Mouse (Mus musculus): ENCODE results near the gene Plppr2. TPM values are rescaled to one million over a fixed set of nuclear protein-coding genes. Genes with fewer than 3 reads are reported as not detected.
A peak's percentile ranks its signal among the peaks of the same experiment; 100 is the strongest.

The Plppr2 gene
- 19.1 and 22.2 TPM in 2 replicates for polyA plus RNA-seq (2014; fragmentation: Nextera tagmentation; extraction: Ambion mirVana)

DNA sequence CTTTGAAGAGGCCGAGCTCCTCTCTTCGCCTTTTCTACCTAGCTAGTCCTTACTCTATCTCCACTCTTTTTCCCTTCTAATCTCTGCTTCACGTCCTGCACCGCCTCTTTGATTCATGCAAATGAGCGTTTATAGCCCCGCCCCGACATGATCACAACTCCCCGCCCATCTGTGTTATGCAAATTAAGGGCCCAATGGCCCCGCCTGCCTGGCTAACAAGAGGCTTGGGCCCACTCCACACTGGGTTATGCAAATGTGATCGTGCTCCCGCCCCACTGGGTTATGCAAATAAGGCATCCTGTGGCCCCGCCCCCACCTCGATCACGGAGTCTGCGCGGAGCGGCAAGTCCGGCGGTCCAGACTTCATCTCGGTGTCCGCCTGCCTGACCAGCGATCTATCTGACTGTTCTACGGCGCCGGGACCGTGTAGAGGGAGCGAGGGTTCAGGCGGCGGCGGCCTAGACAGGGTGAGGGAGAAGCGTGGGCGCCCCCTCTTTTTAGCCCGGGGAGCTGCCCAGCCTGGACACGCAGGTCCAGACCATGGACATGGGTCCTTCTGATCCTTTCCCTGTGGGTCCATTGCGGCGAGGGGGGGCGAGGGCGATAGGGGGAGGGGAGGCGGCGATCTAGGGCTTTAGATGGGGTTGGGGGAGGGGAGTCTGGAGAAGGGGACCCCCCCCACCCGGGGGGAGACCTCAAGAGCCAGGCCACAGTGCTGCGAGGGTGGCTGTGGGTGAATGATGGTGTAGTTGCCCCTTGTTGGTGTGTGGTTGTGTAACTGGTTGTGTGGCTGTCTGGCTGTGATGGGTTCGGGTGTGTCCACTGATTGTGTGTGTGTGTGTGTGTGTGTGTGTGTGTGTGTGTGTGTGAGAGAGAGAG lies at the start of gene Plppr2:
Gene Plppr2 (plus strand): TSS at position 342 of the 879 bp plus-strand sequence.
- 3% methylated on average over 39 of the region's 43 CpGs for WGBS
- H3K27ac ChIP-seq (ENCODE audit: low read depth, low read length): peak within 1 kb of the TSS; percentile 5; the same call in 1 of the 2 replicates
- ATAC-seq (ENCODE audit: low FRiP score) (peak; percentile 97), DNase-seq (ENCODE audit: low spot score, missing footprints) (peak; percentile 99)
- peak within 1 kb of the TSS; percentile 73 for H3K4me2 ChIP-seq
- H3K9me3 ChIP-seq (ENCODE audit: control insufficient read depth, low read length): no peaks in the 10 kb centered on the region
- H3K9ac ChIP-seq (ENCODE audit: low read length): peak within 1 kb of the TSS; percentile 75
- H3K4me1 ChIP-seq (ENCODE audit: control insufficient read depth, insufficient read depth, low read length): peaks cover 3% of the 10 kb centered on the region; the same call in 1 of the 2 replicates
- 0 out of 2 replicates have a peak, but pooled peaks cover 3% of the 10 kb centered on the region for H3K27me3 ChIP-seq (ENCODE audit: control insufficient read depth, insufficient read depth, low read length)
- peak within 1 kb of the TSS; percentile 59 for H3K4me3 ChIP-seq (ENCODE audit: low read depth, low read length)
- no peaks in the 10 kb centered on the region; the same call in 1 of the 2 replicates for H3K36me3 ChIP-seq (ENCODE audit: control insufficient read depth, insufficient read depth, low read length)

DNA sequence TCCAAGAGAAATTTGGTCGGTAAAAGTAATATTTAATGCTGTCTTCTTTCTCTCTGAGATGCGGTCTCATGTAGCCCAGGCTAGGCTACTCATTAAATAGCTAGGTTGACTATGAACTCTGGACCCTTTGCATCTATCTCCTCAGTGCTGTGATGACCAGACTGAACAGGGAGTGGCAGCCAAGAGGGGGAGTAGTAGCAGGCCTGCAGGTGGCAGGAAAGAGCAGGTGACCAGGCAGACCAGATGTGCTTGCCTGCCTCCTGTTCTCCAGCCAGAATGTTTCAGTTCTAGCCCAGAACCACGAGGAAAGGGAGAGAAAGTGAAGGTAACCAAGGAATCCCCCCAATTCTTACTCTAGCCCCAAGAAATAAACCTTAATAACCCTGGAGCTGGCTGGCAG lies 47.6 kb upstream of the Plppr2 start:
- WGBS: 67% methylated on average over 3 of the region's 3 CpGs
- ATAC-seq (ENCODE audit: low FRiP score): no peak

DNA sequence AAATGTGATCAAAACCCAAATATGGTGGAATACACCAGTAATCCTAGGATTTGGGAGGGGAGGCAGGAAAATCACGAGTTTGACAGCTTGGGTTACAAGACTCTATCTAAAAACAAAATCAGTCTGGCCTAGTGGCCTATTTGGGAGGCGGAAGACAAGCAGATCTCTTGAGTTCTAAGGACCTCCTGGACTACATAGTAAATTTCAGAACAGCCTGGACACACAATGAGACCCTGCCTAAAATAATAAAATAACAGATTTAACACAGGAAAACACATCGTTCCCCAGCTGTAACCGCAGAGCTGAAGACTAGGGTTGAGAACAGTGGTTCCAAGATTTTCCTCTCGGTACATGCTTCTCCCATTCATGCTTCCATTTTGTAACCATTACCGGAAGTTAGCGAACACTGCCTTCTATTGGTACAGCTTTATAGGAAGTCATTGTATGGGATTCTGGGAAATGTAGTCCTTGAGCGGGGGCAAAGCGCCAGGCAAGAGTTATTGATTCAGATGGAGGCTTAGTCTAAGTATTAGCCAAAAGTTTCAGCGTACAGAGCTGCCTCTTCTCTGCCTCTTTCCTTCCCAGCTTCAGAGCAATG lies 35.5 kb upstream of the Plppr2 start:
- ATAC-seq (ENCODE audit: low FRiP score) (peak; percentile 91), DNase-seq (ENCODE audit: low spot score, missing footprints) (peak; percentile 96)
- peak overlapping the region; percentile 63 for H3K9ac ChIP-seq (ENCODE audit: low read length)
- H3K9me3 ChIP-seq (ENCODE audit: control insufficient read depth, low read length): no peaks in the 10 kb centered on the region
- H3K27ac ChIP-seq (ENCODE audit: low read depth, low read length): no peak overlapping the region
- no peaks in the 10 kb centered on the region for H3K36me3 ChIP-seq (ENCODE audit: control insufficient read depth, insufficient read depth, low read length)
- 17% methylated on average over 10 of the region's 10 CpGs for WGBS
- peak overlapping the region; percentile 54 for H3K4me2 ChIP-seq
- H3K4me1 ChIP-seq (ENCODE audit: control insufficient read depth, insufficient read depth, low read length): peaks cover 4% of the 10 kb centered on the region; the same call in 1 of the 2 replicates
- no peaks in the 10 kb centered on the region for H3K27me3 ChIP-seq (ENCODE audit: control insufficient read depth, insufficient read depth, low read length)
- peak overlapping the region; percentile 37 for H3K4me3 ChIP-seq (ENCODE audit: low read depth, low read length)

More for the DNA sequence above, 47.6 kb upstream of the Plppr2 start:
- no peak overlapping the region for H3K4me3 ChIP-seq (ENCODE audit: low read depth, low read length)
- no peak overlapping the region for H3K9ac ChIP-seq (ENCODE audit: low read length)
- no peaks in the 10 kb centered on the region for H3K9me3 ChIP-seq (ENCODE audit: control insufficient read depth, low read length)
- H3K27me3 ChIP-seq (ENCODE audit: control insufficient read depth, insufficient read depth, low read length): no peaks in the 10 kb centered on the region
- H3K36me3 ChIP-seq (ENCODE audit: control insufficient read depth, insufficient read depth, low read length): no peaks in the 10 kb centered on the region
- no peak for DNase-seq (ENCODE audit: low spot score, missing footprints)
- H3K27ac ChIP-seq (ENCODE audit: low read depth, low read length): no peak overlapping the region
- no peaks in the 10 kb centered on the region for H3K4me1 ChIP-seq (ENCODE audit: control insufficient read depth, insufficient read depth, low read length)
- H3K4me2 ChIP-seq: no peak overlapping the region

DNA sequence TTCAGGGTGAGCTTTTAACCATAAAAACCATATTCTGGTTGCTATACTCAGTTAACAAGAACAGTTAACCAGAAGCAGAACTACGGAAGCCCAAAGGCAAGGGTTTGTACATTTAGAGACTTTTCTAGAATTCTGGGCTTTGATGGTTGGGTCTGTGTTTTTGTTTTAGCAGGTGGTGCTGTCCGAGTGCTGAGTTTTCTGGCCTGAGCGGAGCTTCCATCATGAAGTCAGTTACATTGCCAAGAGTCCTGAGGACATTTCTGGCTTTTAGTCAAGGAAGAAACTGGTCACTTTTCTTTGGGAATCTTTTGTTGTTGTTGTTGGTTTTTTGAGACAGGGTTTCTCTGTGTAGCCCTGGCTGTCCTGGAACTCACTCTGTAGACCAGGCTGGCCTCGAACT lies 32.8 kb upstream of the Plppr2 start:
- H3K27me3 ChIP-seq (ENCODE audit: control insufficient read depth, insufficient read depth, low read length): no peaks in the 10 kb centered on the region
- no peak overlapping the region for H3K9ac ChIP-seq (ENCODE audit: low read length)
- ATAC-seq (ENCODE audit: low FRiP score): no peak
- no peaks in the 10 kb centered on the region for H3K9me3 ChIP-seq (ENCODE audit: control insufficient read depth, low read length)
- H3K4me3 ChIP-seq (ENCODE audit: low read depth, low read length): no peak overlapping the region
- no peaks in the 10 kb centered on the region for H3K36me3 ChIP-seq (ENCODE audit: control insufficient read depth, insufficient read depth, low read length)
- 85% methylated on average over 4 of the region's 4 CpGs for WGBS
- H3K4me2 ChIP-seq: no peak overlapping the region
- H3K4me1 ChIP-seq (ENCODE audit: control insufficient read depth, insufficient read depth, low read length): peaks cover 4% of the 10 kb centered on the region; the same call in 1 of the 2 replicates
- DNase-seq (ENCODE audit: low spot score, missing footprints): no peak
- H3K27ac ChIP-seq (ENCODE audit: low read depth, low read length): no peak overlapping the region

DNA sequence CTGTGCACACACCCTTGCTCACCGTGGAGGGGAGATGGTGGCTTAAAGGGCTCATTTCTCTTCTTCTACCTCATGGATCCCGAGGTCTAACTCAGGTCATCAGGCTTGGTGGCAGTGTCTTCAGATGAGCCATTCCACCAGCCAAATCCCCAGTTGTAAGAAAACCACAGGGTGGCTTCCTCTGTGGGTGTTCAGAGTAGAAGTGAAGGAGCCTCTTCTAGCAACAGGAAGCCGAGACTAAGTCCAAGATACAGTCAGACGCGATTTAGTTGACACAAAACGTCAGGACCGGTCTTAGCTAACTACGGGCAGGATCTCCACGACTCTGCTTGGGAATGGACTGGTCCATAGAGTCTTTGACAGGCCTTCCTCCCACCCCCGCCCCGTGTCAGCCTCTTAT lies 28.6 kb upstream of the Plppr2 start:
- H3K27ac ChIP-seq (ENCODE audit: low read depth, low read length): no peak overlapping the region
- H3K36me3 ChIP-seq (ENCODE audit: control insufficient read depth, insufficient read depth, low read length): no peaks in the 10 kb centered on the region
- no peak overlapping the region for H3K4me3 ChIP-seq (ENCODE audit: low read depth, low read length)
- no peaks in the 10 kb centered on the region for H3K4me1 ChIP-seq (ENCODE audit: control insufficient read depth, insufficient read depth, low read length)
- WGBS: 83% methylated on average over 11 of the region's 11 CpGs
- no peaks in the 10 kb centered on the region for H3K9me3 ChIP-seq (ENCODE audit: control insufficient read depth, low read length)
- peak; percentile 28 for DNase-seq (ENCODE audit: low spot score, missing footprints)
- H3K4me2 ChIP-seq: no peak overlapping the region
- no peak for ATAC-seq (ENCODE audit: low FRiP score)
- H3K9ac ChIP-seq (ENCODE audit: low read length): no peak overlapping the region
- no peaks in the 10 kb centered on the region for H3K27me3 ChIP-seq (ENCODE audit: control insufficient read depth, insufficient read depth, low read length)

DNA sequence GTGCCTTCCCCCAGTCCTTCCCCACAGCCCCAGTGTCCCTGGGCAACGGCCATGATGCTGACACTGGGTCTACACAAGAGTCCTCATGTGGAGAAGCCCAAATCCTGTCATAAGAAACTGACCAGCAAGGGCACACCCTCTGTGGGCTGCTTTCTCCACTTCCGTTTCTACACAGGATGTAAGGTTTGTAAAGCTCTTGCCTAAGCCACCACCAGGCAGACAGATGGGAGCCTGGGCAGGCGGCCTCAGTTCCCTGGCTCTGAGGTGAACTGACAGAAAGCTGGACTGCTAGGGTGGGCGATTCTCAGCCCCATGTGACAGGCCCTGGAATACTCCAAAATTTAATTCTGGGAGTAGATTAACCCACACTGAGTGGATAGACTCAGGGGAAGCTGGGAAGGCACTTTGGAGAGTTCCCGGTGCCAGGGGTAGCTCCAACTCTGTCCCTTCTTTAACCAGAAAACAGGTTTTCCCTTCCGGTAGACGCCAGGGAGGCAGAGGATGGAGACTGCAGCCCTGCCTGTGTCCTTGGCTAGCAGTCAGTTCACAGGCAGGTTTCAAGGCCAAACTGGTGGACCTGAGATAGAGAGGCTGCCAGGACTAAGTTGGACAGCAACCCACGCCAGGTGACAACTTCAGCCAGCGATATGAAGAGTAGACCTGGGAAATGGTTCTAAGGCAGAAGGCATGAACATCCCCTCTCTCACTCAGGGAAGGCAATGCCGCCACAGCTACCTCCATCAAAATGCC lies 27.2 kb upstream of the Plppr2 start:
- no peaks in the 10 kb centered on the region for H3K36me3 ChIP-seq (ENCODE audit: control insufficient read depth, insufficient read depth, low read length)
- H3K27me3 ChIP-seq (ENCODE audit: control insufficient read depth, insufficient read depth, low read length): no peaks in the 10 kb centered on the region
- ATAC-seq (ENCODE audit: low FRiP score) (no peak), DNase-seq (ENCODE audit: low spot score, missing footprints) (peak; percentile 28)
- H3K27ac ChIP-seq (ENCODE audit: low read depth, low read length): no peak overlapping the region
- WGBS: 78% methylated on average over 10 of the region's 10 CpGs
- no peaks in the 10 kb centered on the region for H3K4me1 ChIP-seq (ENCODE audit: control insufficient read depth, insufficient read depth, low read length)
- H3K9ac ChIP-seq (ENCODE audit: low read length): no peak overlapping the region
- H3K4me2 ChIP-seq: no peak overlapping the region
- no peak overlapping the region for H3K4me3 ChIP-seq (ENCODE audit: low read depth, low read length)
- H3K9me3 ChIP-seq (ENCODE audit: control insufficient read depth, low read length): no peaks in the 10 kb centered on the region

DNA sequence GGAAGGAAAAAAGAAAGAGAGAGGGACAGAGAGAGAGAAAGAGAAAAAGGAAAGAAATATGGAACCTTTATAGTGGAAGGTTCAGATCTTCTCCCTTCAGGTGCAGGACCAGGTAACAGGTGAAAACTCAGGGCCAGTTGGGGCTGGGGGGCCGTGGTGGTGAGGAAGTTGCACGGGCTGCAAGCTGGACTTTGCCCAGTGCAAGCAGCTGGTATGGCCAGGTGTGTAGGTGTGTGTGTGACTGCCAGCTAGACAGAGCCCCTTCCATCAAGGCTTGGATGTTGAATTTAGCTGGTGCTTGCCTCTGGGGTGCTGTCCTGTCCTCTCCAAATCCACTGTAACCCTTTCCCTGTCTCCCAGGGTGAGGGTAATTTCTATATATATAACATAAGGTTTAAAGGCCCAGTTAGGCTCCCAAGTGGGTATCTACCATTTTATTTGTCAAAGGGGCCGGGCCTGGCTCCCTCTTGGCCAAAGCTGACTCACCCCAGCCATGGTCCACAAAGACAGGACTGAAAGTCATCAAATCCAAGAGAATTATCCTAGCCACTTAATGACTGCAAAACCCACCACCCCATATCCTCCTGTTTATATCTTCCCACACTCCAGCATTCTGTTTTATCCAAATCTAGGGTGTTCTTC lies 19.9 kb upstream of the Plppr2 start:
- ATAC-seq (ENCODE audit: low FRiP score) (no peak), DNase-seq (ENCODE audit: low spot score, missing footprints) (peak; percentile 33)
- Histone ChIP-seq H3K4me2 (peak overlapping the region; percentile 99), H3K4me3 (ENCODE audit: low read depth, low read length) (peak overlapping the region; percentile 64; the same call in 1 of the 2 replicates), H3K27ac (ENCODE audit: low read depth, low read length) (no peak overlapping the region), H3K27me3 (ENCODE audit: control insufficient read depth, insufficient read depth, low read length) (peaks cover 5% of the 10 kb centered on the region), H3K9ac (ENCODE audit: low read length) (no peak overlapping the region; the same call in 1 of the 2 replicates), H3K36me3 (ENCODE audit: control insufficient read depth, insufficient read depth, low read length) (no peaks in the 10 kb centered on the region), H3K9me3 (ENCODE audit: control insufficient read depth, low read length) (no peaks in the 10 kb centered on the region), H3K4me1 (ENCODE audit: control insufficient read depth, insufficient read depth, low read length) (peaks cover 6% of the 10 kb centered on the region; the same call in 1 of the 2 replicates)
- WGBS: 68% methylated on average over 3 of the region's 3 CpGs

DNA sequence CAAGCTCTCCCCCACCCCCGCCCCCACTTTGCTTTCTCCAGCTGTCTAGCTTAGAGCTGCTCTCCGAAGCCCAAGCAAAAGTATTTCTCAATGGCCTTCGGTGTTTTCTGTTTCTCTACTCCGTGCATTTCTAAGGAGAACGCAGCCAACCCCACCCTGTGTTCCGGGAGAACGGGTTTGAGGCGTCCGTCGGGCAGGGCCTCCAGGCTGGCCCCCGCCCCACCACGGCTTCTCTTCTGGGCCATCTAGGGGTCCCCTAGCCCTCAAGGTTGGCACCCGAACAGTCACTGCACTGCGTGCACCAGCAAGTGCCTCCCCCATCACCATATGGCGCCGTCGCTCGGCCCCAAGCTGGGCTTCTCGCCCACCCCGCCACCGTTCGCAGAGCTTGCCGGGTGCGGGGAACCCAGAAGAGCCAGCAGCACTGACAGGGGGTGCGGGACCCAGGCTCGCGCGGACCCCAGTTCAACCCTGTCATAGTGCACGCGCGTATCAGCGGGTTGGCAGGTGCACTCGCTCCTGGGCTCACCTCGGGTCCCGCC lies 19.3 kb upstream of the Plppr2 start:
- no peaks in the 10 kb centered on the region for H3K36me3 ChIP-seq (ENCODE audit: control insufficient read depth, insufficient read depth, low read length)
- peaks cover 6% of the 10 kb centered on the region; the same call in 1 of the 2 replicates for H3K4me1 ChIP-seq (ENCODE audit: control insufficient read depth, insufficient read depth, low read length)
- H3K27me3 ChIP-seq (ENCODE audit: control insufficient read depth, insufficient read depth, low read length): peaks cover 5% of the 10 kb centered on the region
- no peaks in the 10 kb centered on the region for H3K9me3 ChIP-seq (ENCODE audit: control insufficient read depth, low read length)
- ATAC-seq (ENCODE audit: low FRiP score): no peak
- no peak overlapping the region for H3K27ac ChIP-seq (ENCODE audit: low read depth, low read length)
- peak; percentile 90 for DNase-seq (ENCODE audit: low spot score, missing footprints)
- 3% methylated on average over 35 of the region's 35 CpGs for WGBS
- H3K4me3 ChIP-seq (ENCODE audit: low read depth, low read length): peak overlapping the region; percentile 64
- H3K4me2 ChIP-seq: peak overlapping the region; percentile 99
- H3K9ac ChIP-seq (ENCODE audit: low read length): peak overlapping the region; percentile 71
